Mouse (Mus musculus): ENCODE data around the gene S100a3.
A peak's percentile ranks its signal among the peaks of the same experiment; 100 is the strongest.

DNA sequence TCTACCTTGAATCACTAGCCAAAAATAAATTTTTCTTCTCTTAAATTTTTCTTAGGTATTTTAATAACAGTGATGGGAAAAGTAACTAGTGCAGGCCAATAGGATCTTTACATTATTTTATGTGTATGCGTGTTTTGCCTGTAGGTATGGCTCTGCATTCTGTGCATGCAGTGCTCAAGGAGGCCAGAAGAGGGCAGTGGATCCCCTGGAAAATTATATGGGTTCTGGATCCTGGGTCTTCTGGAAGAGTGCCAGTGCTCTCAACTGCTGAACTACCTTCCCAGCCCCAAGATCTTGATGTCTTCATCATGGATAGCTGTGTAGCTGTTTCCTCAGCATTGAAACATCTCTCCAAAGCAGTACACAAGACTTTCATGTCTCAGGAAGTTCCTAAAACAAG lies 21.8 kb downstream of the S100a3 start:
- peak; percentile 61 for TF ChIP-seq CTCF (IDR thresholded peaks at IDR 0.05; ENCODE audit: low read depth)
- no peak for TF ChIP-seq EP300 (optimal IDR thresholded peaks at IDR 0.05)
